Mouse (Mus musculus) small intestine, adult 10 weeks (tissue): ENCODE measurements around the gene Rai14. TPM values are rescaled to one million over a fixed set of nuclear protein-coding genes. Genes with fewer than 3 reads are reported as not detected.

Experiments
- polyA plus RNA-seq: library from polyadenylated mRNA; stranded (reverse); fragments of 350-450 nt; fragmentation: Illumina TruSeq; extraction: RNeasy Lipid Tissue Mini Kit (QIAGEN cat#74804); gene quantifications from one replicate; pipeline ENCODE4 v1.2.3, GENCODE M21; 2014; ENCODE audit warnings: low replicate concordance

Gene Rai14
- 12.9 TPM for polyA plus RNA-seq

GRCm38 (mm10) chr15:10714409-10715138, at the start of gene Rai14:
Gene Rai14, minus strand, starts transcription at chr15:10714624.

GRCm38 (mm10) chr15:10558465-10558864, 156.0 kb downstream of the Rai14 start, which contains the start of gene Ttc23l:
Gene Ttc23l, minus strand, starts transcription at chr15:10558668.

Other genes with a start within 250 kb of the Rai14 start
- gene Dnajc21, start 244.1 kb downstream of the Rai14 start, polyA plus RNA-seq = 77.9 TPM
- gene Brix1, start 228.7 kb downstream of the Rai14 start, polyA plus RNA-seq = 127 TPM
- 11.2 TPM for gene Rad1, start 228.6 kb downstream of the Rai14 start, polyA plus RNA-seq
- gene Ttc23l, start 156.0 kb downstream of the Rai14 start, polyA plus RNA-seq = not detected
- 2.0 TPM for gene C1qtnf3, start 237.7 kb upstream of the Rai14 start, polyA plus RNA-seq